Mouse (Mus musculus): Measurements from ENCODE around the gene Thada.

Thada gene

GRCm38 (mm10) chr17:84370385-84370784 is 95.6 kb downstream of the Thada start:
- DNase-seq (ENCODE audit: low read depth), result no peak

GRCm38 (mm10) chr17:84369769-84370168 is 96.2 kb downstream of the Thada start:
- DNase-seq (ENCODE audit: low read depth), result no peak

DNA sequence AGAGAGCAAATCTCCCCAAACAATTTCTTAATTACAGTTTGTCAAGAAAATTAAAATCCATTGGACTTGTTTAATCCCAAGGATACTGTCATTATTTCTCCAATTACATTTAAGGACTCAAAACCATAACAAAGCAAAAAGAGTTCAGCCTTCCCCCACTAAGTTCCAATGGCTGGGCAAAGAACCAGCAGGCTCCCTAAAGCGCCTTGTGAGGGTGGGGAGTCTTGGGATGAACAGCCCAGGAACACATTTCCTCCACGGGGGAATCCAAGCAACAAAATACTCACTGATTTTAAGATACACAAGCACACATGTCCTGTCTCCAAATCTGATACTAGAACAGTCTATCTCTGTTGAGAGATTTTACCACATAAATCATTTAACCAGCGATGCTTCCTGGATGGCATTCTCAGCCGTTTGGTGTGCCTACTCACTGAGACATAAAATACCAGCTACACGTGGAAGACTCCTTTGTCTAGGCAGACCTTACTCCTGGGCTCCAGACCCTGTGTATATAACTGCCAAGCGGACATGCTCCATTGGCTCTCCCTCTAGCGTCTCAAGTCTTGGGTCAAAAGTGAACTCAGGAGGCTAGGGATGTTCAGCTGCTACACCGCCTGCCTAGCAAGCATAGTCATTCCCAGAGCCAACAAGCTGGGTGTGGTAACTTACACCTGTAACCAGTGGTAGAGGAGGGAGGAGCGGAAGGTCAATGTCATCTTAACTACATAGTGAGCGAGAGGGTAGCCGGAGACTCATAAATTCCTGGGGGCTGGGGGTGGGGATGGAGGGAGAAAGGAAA is 97.6 kb downstream of the Thada start:
- DNase-seq (ENCODE audit: low read depth), result no peak

DNA sequence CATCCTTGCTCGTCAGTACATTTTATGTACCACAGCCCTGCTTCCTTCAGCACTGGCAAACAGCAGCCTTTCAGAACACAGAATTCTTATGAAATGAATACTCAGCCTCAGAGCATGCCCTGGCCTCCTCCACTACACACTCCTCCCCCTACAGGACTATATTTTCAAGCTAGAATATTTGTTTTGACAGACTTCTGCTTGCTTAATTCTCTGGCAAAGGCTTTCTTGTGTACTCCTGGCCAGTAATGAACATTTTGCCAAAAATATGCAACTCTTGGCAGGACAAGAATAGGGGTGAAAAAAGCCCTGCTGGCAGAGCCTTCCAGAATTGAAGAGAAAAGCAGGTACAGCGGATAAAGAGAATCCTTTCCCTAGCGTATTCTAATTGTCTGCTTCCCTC is 98.3 kb downstream of the Thada start:
- no peak for DNase-seq (ENCODE audit: low read depth)

GRCm38 (mm10) chr17:84365791-84366301 is 100.2 kb downstream of the Thada start:
- no peak for DNase-seq (ENCODE audit: low read depth)

GRCm38 (mm10) chr17:84365006-84365716 is 100.8 kb downstream of the Thada start:
- no peak for DNase-seq (ENCODE audit: low read depth)

DNA sequence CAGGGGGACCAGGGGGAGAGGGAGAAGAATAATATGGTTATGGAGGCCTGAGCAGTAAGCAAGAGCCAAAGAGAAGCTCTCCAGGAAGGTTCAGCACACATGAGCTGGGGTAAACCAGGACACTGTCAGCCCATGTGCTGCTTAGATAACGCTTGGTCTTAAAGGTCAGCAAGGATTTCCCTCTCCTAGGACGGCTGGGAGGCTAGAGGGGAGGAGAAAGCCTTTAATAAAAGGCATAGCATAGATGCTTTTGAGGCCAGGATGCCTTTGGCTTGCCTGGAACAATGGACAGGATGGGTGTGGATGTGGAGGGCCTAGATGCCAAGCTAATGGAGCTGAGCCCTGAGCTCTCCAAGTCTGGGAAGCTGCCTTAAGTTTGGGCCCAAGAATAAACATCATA is 102.6 kb downstream of the Thada start:
- DNase-seq (ENCODE audit: low read depth), result no peak

DNA sequence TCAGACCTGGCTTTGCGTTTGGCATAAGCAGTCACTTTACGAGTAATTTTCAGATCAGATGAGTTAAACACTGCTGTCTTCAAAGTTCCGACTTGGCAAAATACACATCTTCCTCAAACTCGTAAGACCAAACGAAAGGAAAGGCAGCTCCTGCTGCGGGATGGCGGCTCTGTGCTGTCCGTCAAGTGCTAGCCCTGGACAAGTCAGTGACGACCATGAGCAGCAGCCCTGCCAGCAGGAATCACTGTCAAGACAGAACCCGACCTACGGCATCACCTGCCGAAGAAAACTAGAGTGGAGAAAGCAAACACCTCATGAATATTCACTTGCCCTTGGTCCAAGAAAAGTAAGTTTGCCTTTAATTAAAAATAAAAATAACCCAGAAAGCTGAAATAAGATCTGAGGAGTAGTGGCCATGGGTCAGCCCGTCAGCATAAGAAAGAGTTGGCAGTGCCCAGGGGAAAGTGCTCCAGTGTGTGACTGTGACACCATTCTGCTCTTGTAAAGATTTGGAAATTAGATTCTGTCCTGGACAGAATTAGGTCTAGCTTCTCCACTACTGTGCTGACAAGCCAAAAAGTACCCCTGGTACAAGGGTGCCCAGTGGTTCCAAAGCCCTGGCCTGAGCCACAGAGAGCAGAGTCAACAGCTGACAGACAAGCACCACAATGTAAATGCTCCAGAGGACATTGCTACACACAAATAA is 103.3 kb downstream of the Thada start:
- no peak for DNase-seq (ENCODE audit: low read depth)

- no peak for DNase-seq (ENCODE audit: low read depth)
Measured at GRCm38 (mm10) chr17:84361006-84361405, 105.0 kb downstream of the Thada start.

DNA sequence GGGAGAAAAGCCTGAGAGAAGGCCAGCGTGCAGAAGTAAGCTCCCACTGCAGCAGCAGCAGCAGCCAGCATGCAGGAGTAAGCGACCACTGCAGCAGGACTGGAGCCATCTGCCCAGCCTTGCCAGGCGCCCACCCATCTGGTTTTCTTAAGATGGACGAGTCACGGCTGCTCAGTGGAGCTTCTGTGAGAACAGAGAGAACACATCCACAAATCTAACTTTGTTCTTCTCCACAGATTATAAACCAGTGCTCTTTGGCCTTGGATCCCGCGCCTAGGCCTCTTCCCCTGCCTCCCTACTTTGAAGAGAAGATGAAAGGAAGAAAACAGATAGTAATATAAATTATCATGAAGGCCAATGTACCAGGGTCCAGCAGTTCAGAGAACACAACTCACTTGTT is 106.2 kb downstream of the Thada start:
- no peak for DNase-seq (ENCODE audit: low read depth)

- no peak for DNase-seq (ENCODE audit: low read depth)
Measured at GRCm38 (mm10) chr17:84358951-84359644, 106.9 kb downstream of the Thada start.

DNA sequence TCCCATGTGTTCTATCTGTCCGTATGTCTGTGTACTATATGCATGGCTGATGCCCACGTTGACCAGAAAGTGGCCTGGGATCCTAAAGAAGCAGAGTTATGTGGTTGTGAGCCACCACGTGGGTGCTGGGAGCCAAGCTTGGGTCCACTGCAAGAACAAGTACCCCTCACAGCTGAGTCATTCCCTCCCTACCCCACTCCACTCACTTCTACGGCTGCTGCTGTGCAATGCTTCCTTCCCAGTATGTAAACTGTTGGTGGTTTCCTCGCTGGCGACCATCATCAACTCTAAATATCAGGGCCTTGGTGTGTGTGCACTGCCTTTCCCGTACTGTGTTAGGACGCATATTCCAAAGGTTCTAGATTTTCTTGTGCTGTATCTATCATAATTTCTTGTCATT is 108.2 kb downstream of the Thada start:
- no peak for DNase-seq (ENCODE audit: low read depth)

GRCm38 (mm10) chr17:84356056-84356887 is 109.7 kb downstream of the Thada start:
- no peak for DNase-seq (ENCODE audit: low read depth)

- DNase-seq (ENCODE audit: low read depth), result no peak
Measured at GRCm38 (mm10) chr17:84355006-84355405, 111.0 kb downstream of the Thada start.

GRCm38 (mm10) chr17:84353902-84354311 is 112.1 kb downstream of the Thada start:
- no peak for DNase-seq (ENCODE audit: low read depth)

DNA sequence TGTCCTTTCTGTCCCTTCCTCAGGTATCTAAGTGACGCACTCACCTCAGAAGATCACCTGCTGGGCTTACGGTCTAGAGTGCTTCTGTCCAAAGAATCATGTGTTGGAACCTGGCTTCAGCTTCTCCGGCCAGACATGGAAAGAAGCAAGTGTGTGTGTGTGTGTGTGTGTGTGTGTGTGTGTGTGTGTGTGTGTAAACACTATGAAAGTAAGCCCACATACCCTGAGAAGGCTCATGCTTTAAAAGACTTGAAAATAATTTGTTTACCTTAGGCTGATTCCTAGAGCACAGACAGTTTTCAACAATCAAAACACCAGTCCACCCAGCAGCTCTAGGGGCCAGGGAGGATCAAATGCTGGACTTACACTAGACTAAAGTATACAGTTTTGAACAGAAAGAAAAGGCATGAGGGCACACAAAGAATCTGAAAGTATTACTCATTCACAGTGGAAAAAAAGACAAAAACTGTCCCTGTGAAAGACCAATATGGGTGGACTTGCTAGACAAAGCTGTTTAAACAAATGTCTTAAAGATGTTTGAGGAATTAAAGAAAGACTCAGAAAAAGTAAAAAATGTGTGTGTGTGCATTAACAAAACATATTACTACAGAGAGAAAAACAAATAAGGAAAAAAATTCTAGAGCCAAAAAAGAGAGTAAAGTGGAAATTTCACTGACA is 112.6 kb downstream of the Thada start:
- DNase-seq (ENCODE audit: low read depth), result no peak

GRCm38 (mm10) chr17:84352790-84353154 is 113.2 kb downstream of the Thada start:
- DNase-seq (ENCODE audit: low read depth), result no peak

GRCm38 (mm10) chr17:84351912-84352789 is 113.9 kb downstream of the Thada start:
- peak; percentile 49 for DNase-seq (ENCODE audit: low read depth)

DNA sequence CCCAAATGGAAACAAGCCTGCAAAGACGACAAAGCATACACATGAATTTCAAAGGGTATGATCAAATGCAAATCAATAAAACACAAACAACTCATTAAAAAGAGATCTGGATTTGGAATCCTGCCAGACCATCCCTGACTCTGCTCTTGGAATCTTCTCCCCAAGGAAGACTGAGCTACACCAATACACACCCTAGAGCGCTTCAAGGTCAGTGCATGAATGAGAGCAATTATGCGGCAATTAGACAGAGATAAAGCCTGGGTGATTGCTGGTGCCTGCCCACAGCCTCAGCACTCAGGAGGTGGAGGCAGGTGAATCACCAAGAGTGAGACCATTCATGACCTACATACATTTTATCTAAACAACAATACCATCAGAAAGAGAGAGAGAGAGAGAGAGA is 114.7 kb downstream of the Thada start:
- no peak for DNase-seq (ENCODE audit: low read depth)

DNA sequence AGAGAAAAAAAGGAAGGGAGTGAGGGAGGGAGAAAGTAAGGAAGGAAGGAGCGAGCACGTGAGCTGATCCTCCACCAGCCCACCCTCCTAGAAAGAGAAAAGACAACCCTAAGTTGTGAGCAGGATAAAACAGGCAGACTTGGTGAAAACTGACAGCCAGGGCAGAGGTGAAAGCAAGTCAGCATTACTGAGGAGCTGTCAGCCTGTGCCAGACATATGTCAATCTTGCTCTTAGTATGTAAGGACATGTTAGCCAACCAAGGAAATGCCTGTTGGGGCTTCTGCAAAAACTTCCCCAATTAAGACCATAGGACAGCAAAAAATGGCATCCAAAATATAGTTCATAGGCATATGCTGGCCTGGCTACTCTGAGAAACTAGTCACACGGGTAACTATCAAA is 117.1 kb downstream of the Thada start:
- no peak for DNase-seq (ENCODE audit: low read depth)
